15 mouse cellular contexts compared by ENCODE assay signal in the genomic region with DNA sequence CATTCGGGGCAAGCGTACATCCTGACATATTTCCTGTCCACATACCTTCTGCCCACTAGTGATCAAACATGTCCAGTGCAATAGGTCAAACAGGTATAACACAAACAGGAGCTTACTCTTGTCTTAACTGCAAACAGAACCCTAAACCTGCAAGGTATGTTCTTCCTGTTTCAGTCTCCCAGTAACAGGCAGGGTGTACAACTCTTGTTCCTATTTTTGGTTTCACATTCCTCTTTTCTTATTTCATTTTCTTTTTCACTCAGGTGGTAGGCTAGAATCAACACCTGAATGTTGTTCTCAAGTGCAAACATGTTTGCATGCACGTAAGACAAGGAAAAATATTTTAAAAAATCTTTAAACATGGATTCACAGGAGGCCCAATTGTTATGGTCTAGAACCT.
"Had no signal": no experiment of that assay in that cellular context is flagged by ENCODE, and none has a peak within 500 bp of the region (broad histone marks: within the 10 kb centered on the region; RNA-seq: fewer than 3 reads in every experiment).

No protein-coding gene starts in this region.

- H3K27ac ChIP-seq: liver, embryonic 15.5 days; neural tube, embryonic 13.5 days; stomach, embryonic 15.5 days had no signal

- H3K9ac ChIP-seq: liver, embryonic 15.5 days; stomach, embryonic 15.5 days had no signal

- H3K27me3 ChIP-seq: liver, embryonic 15.5 days; neural tube, embryonic 13.5 days; stomach, embryonic 15.5 days had no signal

- H3K4me1 ChIP-seq: stomach, embryonic 15.5 days had no signal

- H3K9me3 ChIP-seq: limb, embryonic 10.5 days; liver, embryonic 15.5 days; midbrain, embryonic 10.5 days; neural tube, embryonic 13.5 days; stomach, embryonic 15.5 days had no signal

- H3K4me3 ChIP-seq: neural tube, embryonic 13.5 days; stomach, embryonic 15.5 days had no signal

- H3K36me3 ChIP-seq: limb, embryonic 10.5 days; liver, embryonic 15.5 days; midbrain, embryonic 10.5 days; neural tube, embryonic 13.5 days; stomach, embryonic 15.5 days had no signal

- DNase-seq: kidney, adult 18-20 months; kidney, postnatal 10 days; kidney, postnatal 4 days; lung, adult 2 months; lung, postnatal 10 days; retina, postnatal 1 day; right cerebral cortex, postnatal 4 days; spleen, adult 18-20 months; thymus, adult 2 months; thymus, postnatal 36 days had no signal
